Mouse (Mus musculus) kidney, adult 18-20 months (tissue): ENCODE data around the gene Tmem255a.
A peak's percentile ranks its signal among the peaks of the same experiment; 100 is the strongest.

ENCODE experiments used
- DNase-seq: peaks from one replicate; pipeline ENCODE4 v3.0.0; 2021

Tmem255a gene

DNA sequence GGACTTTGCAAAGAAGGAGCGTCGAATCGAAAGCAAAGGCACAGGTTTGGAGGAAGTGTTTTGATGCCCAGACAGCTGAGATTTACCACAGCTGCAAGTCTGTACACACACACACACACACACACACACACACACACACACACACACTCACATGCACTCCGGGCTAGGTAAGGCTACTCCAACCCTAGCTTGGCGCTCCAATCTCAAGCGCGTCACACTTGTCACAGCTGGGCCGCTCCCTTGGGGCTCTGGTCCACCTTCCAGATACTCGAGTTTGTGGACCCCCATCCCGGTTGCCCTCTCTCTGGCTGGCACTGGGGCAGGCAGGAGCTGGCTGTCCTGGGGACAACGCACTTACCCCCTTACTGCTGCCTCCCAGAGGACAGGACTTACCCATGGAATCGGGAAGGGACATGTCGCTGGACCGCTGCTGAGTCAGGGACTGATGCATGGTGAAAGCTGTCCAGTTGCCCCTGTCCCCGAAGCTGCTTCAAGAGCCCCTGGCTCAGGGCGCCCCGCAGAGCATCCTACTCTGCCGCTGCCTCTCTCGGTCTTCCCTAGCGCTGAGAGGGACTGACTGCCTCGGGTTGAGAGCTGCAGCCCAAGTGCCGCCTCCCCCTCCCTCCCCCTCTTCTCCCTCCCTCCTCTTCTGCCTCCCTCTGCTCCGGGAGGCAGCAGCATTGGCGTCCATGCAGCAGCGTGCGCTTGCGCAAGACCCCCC, at the start of gene Tmem255a:
Gene Tmem255a (minus strand): TSS at position 589 of the 721 bp plus-strand sequence.
- no peak for DNase-seq

DNA sequence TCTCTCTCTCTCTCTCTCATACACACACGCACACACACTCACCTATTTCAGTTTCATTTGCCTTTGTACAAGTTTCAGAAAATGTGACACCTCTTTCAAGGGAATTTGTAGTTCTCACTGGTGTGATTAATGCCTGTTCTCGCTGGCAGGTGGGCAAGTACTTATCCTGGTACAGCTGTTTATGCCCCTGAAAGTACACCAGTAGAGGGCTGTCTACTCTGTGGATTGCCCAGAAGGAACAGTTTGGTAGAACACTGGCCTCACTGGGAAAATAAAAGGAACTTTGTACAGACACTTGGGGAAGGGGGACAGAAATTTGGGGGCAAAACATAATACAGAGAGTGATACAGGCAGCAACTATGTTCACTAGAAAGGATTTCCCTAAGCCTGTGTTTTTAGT, 7.4 kb upstream of the Tmem255a start:
- no peak for DNase-seq

DNA sequence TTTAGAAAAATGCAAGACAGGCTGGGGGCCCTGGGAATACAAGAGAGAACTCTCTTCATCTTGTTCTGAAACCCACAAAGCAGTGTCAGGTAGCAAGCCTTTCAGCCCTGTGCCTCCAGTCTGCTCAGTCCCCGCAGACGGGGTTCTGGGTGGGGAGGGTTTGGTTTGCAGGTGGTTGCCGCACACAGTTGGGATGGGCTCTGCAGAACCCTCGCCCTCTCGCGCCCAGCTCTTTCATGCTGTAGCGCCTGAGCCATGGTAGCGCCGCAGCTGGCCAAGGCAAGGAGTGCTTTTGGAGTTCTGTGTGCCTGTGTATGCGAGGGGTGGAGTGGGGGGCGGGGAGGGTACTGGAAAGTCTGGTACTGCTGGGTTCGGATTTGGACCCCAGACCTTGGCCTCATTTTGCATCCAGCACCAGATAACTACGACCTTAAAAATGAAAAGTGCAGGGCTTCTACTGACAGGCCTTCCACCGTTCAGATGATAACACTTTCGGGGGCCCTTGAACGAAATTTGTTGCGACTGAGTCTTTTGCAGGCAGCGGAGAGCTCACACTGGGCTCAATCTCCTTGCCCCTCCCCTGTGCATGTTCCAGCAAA, 1.8 kb downstream of the Tmem255a start:
- DNase-seq: no peak

DNA sequence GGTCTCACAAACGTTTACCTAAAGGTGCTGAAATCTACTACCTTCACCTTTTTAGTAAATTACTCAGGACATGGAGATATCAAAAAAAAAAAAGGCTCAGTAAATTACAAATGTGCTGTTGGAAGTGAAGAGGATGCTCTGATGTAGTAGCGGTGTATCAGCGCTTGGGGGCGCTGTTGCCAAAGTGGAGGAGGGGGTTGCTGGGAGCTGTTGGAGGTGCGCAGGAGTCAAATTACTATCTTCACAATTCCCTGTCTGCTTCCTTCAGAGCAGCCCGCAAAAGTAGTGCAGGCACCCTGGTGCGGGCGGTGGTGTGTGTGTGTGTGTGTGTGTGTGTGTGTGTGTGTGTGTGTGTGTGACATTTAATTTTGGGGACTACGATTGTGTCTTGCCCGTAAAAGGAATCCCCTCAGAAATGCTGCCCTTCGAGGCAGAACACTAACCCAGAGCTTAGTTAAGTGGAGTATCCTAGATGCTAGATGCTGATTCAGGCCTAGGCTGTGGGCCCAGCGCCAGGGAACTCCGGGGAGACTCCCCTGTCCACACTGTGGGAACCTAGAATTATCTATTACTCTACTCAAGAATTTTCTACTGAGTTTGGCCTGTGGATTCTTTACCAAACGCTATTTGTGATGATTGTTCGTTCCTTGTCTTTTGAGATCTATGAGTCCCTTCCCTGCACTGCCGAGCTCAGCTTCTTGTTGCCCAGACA, 2.4 kb downstream of the Tmem255a start:
- peak; percentile 13 for DNase-seq

GRCm38 (mm10) chrX:38247601-38248000, 4.6 kb downstream of the Tmem255a start:
- no peak for DNase-seq

DNA sequence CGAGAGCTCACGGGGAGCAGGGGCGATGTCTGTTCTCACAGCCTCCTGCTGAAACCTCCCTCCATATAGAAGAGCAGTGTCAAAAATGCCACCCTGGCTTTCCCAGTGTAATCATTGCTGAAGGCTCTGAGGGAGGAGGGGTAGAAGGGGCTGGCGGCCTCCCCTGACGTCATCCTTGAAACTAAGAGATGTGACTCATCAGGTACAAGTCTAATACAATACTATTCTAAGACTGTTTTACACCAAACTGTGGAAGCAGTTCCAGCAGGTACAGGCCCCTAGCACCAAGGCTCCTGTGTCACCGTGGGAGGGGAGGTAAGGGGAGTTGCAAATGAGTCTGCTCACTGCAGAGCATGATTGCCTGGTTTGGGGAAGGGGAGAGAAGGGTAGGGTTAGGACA, 5.1 kb downstream of the Tmem255a start:
- no peak for DNase-seq

DNA sequence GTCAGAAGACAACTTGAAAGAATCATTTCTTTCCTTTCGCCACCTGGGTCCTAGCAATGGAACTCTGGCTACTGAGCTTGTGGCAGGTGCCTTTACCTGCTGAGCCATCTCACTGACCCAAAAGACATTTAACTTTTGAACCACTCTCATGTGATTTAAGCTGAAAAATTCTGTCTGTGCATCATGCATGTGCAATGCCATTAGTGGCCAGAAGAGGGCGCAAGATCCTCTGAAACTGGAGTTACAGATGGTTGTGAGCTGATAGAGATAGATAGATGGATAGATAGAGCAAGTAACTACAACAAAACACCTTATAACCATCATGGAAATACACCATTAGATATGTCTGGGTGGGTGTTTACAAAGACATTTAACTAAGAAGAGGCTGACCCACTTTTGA, 14.5 kb downstream of the Tmem255a start:
- DNase-seq: peak; percentile 45

DNA sequence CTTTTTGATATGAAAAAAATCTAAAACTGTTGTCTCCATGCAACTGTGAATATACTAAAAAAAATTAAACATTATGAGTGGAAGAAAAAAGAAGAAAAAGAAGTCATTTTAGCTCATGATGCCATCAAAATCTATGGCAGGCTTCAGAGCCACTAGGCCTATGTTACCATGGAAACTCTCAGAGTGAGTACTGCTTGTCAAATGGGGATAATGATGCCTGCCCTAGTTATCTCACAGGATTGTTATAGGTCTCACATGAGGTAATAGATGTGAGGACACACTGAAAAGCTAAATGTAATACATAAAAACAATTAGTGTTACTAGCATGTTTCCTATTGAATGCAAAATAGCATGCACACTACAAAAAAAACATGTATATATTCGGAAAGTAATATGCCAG, 22.4 kb downstream of the Tmem255a start:
- DNase-seq: no peak

GRCm38 (mm10) chrX:38222757-38223156, 29.5 kb downstream of the Tmem255a start:
- no peak for DNase-seq

DNA sequence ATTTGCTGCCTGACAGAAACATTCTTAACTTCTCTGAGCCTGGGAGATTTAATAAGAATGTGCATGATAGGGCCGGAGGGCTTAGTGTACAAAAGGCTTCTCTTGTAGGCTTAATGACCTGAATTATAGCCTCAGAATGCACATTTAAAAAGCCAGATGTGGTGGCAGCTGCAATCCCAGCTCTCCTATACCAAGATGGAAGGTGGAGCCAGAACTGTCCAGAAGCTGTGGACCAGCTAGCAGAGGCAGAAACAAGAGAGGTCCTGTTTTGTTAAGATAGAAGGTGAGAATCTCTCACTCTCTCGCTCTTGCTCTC, 34.6 kb downstream of the Tmem255a start:
- DNase-seq: no peak

DNA sequence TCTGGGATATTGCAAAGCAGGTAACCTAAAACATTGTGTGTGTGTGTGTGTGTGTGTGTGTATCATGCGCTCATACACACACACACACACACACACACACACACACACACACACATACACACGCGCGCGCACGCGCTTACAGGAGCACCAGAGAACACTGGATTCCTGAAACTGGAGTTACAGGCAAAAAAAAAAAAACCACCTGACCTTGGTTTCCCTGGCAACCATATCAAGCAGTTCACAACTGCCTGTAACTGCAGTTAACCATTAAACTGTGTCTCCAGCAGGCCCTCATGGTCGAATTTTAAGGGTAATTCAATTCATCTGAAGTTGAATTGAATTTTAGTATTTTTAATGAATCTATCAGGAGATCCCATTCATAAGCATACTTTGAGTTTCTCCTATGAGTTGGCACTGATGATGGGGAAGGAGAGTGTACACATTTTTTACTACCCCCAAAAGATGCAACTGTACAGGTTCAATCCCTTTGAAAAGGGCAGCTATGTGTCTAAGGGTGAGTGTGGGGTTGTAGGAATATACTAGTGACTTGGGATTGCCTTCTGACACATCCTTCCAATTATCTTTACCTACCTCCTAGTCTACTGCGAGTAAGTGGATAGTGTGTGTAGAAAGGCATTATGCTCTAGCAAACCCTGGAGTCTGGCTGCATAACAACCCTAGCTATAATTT, 35.1 kb downstream of the Tmem255a start:
- no peak for DNase-seq

DNA sequence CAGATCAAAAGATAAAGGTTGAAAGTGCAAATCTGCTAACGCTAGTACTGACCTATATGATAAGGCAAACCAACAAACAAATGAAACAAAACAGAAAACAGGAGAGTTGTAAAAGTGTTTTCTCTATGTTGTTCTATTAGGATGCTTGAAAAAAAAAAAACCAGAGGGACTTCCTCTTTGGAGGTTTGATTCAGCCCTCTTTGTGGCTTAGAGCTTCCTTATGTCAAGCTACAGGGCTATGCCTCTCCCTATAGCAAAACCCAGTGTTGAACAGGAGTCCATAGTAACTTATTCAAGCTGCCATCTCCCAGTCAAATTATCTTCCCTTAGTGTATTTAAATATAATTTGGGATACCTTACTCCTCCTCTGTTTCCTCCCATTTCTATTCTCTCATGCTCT, 44.8 kb downstream of the Tmem255a start:
- DNase-seq: no peak

GRCm38 (mm10) chrX:38201816-38202215, 50.4 kb downstream of the Tmem255a start:
- DNase-seq: no peak

- DNase-seq: no peak
Observed at GRCm38 (mm10) chrX:38190458-38190764, 61.8 kb downstream of the Tmem255a start.

- DNase-seq: peak; percentile 90
Observed at GRCm38 (mm10) chrX:38189552-38190457, 62.4 kb downstream of the Tmem255a start, which contains the start of gene Zbtb33. Zbtb33 (plus strand) TSS chrX:38189793.

- DNase-seq: no peak
Observed at GRCm38 (mm10) chrX:38185520-38185919, 66.7 kb downstream of the Tmem255a start.

- DNase-seq: peak; percentile 47
Observed at GRCm38 (mm10) chrX:38181608-38182258, 70.5 kb downstream of the Tmem255a start.

DNA sequence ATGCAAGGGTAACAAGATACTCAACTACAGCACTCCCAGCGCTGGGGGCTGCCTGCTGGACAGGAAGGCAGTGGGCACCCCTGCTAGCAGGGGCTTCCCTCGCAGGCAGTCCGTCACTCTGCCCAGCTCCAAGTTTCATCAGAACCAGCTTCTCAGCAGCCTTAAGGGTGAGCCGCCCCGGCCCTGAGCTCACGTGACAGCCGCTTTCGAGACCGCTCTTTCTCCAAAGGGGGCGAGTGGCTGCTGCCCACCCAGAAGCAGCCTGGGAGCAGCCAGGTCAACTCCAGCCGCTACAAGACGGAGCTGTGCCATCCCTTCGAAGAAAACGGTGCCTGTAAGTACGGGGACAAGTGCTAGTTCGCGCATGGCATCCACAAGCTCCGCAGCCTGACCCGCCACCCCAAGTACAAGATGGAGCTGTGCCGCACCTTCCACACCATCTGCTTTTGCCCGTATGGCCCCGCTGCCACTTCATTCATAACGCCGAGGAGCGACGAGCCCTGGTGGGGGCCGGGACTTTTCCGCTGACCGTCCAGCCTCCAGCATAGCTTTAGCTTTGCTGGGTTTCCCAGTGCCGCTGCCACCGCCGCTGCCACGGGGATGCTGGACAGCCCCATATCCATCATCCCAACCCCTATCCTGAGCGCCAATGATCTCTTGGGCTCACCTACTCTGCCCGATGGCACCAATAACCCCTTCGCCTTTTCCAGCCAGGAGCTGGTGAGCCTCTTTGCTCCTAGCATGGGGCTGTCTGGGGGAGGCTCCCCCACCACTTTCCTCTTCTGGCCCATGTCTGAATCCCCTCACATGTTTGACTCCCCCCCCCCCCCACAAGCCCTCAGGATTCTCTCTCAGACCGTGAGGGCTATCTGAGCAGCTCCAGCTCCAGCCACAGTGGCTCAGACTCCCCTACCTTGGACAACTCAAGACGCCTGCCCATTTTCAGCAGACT, 71.3 kb downstream of the Tmem255a start:
- peak; percentile 26 for DNase-seq

DNA sequence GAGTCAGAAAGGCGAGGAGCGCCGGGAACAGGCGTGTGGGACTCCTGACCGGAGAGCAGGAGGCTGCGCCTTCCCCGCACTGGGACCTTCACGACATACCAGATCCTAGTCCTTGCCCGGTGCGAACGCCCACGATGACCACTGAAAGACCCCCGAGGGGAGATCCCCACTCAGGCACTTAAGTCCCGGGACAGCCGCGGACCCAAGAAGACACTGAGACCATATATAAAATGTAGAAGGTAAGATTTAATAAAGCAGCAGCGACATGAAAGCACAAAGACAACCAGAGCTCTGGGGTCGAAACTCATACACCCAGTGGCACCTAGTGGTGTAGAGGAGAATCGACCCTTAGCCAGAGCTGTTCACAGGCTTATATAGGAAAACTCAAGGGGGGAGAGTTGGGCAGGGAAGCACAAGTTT, 72.3 kb downstream of the Tmem255a start:
- DNase-seq: peak; percentile 58

DNA sequence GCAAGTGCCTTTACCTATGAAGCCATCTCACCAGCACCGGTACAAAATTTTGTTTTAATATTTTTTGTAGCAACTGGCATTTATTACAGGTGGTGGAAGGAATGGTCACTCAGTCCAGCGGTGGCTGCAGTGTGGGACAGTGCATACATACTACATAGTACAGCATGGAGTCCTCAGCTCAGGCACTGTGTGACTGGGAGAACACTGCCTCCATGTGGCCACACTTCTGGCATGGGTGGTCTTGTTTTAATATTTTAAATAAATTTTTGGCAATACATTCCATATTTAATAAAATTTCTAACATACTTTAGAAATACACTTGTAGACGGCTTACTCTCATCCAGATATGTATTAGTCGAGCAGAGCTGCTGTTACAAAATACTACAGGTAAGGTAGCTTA, 85.6 kb downstream of the Tmem255a start:
- DNase-seq: no peak

DNA sequence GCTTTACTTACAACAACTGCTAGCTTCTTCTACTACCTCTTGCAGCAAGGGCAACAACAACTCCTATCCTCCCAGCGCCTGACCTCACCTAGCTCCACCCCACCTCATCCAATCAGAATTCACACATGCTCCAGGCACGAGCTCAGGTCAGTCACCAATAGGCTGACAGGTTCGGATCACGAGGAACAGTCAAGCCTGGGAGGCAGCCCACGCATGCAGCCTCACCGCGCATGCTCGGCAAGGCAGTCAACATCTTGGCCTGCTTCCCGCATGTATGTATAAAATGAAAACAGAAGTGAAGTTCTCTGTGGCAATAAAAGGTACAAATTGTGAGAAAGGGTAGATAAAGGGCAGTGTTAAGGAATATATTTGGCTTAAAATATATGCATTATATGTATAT, 86.2 kb downstream of the Tmem255a start:
- no peak for DNase-seq
